Mouse (Mus musculus): ENCODE results near the gene Vps51.
A peak's percentile ranks its signal among the peaks of the same experiment; 100 is the strongest.

Gene Vps51

GRCm38 (mm10) chr19:6076564-6077393 is at the start of gene Vps51:
Vps51 (minus strand) TSS chr19:6077231.
- peak; percentile 99 for DNase-seq

- no peak for DNase-seq
These were observed 49.3 kb upstream of the Vps51 start for GRCm38 (mm10) chr19:6126289-6126688.

DNA sequence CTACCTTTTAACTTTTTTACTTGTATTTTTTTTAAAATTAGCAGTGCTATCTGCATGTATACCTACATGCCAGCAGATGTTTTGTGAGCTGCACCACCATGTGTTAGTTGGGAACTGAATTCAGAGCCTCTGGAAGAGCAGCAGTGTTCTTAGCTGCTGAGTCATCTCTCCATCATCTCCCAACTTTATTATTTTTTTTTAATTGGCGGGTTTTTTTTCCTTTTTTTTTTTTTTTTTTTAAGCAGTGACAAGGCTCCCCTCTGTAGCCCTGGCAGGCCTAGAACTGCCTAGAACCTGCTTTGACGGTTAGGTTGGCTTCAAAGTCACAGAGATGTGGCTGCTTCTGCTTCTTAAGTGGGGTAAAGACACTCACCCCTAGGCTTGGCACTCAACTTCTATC is 47.9 kb upstream of the Vps51 start:
- DNase-seq, result no peak

GRCm38 (mm10) chr19:6123330-6123729 is 46.3 kb upstream of the Vps51 start:
- no peak for DNase-seq

DNA sequence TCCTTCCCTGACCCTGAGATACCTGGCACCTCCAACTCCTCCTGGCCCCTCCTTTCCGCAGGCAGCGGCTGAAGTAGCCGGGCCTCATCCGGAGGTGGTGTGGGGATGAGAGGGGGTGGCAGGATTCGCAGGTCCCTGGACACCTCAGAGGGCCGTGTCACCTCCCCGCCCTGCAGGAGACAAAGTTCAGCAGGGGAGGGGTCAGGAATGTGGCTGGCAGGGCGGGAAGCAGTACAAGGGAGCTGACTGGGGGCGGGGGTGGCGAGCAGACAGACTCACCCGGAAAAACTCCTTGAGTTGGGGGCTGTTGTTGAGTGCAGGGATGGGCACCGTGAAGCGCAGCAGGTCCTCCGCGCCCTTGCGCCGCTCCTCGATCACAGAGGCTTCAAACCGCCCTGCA is 44.7 kb upstream of the Vps51 start:
- no peak for DNase-seq

GRCm38 (mm10) chr19:6118677-6119185 is 41.7 kb upstream of the Vps51 start:
- DNase-seq, result peak; percentile 93

DNA sequence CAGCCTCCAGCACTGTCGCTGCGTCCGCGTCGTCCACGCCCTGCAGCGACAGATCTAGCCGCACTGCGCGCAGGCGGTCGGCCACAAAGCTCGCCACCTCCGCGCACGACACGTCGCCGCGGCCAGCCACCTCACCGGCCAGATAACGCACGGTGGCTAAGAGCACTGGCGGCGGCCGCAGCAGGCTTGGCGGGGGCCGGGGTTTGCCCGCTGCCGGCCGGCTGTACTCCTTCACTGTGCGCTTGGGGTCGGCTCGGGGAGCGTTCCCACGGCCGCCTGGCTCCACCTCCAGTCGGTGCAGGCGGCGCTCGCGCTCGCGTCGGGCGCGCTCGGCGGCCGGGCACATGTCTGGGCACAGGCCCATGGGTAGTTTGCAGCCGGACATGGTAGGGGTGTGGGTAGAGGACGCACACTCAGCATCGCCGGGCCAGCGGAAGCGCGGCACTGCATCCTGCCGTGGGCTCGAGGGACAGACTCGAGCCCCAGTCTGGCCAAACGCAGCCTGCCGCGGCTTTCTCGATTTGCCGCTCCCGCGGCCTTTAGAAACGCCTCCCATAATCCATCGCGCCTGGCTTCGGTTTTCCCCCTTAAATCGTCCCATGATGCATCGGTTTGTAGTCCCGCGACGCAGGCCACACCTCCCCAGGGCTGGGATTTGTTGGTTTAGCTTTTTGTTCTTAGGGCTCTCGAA is 41.1 kb upstream of the Vps51 start, which contains the start of gene Sac3d1:
TSS of gene Sac3d1 (minus strand) at position 665 of the 691 bp plus-strand sequence.
- peak; percentile 99 for DNase-seq

GRCm38 (mm10) chr19:6117346-6117985 is 40.4 kb upstream of the Vps51 start:
- no peak for DNase-seq

GRCm38 (mm10) chr19:6116113-6116850 is 39.3 kb upstream of the Vps51 start:
- DNase-seq, result no peak

DNA sequence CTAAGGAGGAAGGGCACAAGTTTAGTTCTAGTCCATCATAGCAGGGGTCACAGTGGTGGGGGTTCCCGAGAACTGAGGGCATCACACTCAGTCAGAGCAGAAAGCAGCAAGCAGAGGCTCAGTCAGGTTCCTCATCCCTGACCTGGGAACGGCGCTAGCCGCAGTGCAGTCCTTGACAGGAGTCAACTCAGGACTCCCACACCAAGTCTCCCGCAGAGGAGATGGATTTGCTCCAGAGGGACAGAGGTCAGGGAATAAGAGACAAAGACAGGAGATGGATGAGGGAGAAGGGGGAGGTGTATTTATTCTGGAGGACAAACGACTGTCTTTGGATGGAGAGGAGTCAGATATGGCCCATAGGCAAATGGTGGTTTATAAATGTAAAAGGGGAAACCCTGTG is 36.1 kb upstream of the Vps51 start:
- DNase-seq, result no peak

- DNase-seq, result no peak
These were observed 28.6 kb upstream of the Vps51 start, which contains the start of gene Naaladl1 for GRCm38 (mm10) chr19:6105586-6105985. Naaladl1 (plus strand) TSS chr19:6105782.

DNA sequence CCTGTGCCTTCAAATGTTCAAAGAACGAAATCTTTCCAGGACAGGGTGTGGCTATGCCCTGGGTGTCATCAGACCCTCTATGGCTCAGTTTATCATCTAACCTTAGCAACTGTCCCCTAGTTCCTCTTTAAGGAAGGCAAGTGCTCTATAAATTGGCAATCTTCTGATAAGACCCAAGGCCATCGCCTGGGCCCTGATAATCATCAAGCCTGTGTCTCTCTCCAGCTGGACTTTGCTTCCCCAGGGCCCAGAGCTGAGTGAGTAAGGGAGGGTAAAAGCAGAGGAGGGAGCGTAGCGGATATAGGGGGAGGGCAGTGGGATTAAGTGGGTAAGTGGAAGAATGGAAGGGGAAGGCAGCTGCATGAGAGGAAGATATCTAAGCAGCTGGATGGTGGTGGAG is 27.4 kb upstream of the Vps51 start:
- no peak for DNase-seq

- no peak for DNase-seq
These were observed 25.3 kb upstream of the Vps51 start for GRCm38 (mm10) chr19:6102169-6102853.

DNA sequence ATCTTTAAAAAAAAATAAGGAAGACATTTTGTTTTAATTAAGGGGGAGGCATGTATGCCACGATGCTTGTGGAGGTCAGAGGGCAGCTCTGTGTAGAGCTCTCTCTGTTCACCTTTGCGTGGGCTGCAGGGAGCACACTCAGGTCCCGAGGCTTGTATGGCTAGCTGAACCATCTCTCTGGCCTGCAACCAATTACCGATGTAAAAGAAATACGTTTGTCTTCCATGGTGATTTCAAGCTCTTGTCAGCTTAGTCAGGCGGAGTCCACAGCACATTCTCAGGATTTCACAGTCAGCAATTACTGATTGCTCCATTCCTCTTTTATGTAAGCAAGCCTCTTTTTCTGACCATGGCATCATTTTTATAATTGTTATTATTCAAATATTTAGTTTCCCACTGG is 24.2 kb upstream of the Vps51 start:
- DNase-seq, result no peak

GRCm38 (mm10) chr19:6097847-6098246 is 20.8 kb upstream of the Vps51 start:
- no peak for DNase-seq

GRCm38 (mm10) chr19:6094119-6094518 is 17.1 kb upstream of the Vps51 start, which contains the start of gene AC131692.1:
AC131692.1 (plus strand) TSS chr19:6094419.
- no peak for DNase-seq

DNA sequence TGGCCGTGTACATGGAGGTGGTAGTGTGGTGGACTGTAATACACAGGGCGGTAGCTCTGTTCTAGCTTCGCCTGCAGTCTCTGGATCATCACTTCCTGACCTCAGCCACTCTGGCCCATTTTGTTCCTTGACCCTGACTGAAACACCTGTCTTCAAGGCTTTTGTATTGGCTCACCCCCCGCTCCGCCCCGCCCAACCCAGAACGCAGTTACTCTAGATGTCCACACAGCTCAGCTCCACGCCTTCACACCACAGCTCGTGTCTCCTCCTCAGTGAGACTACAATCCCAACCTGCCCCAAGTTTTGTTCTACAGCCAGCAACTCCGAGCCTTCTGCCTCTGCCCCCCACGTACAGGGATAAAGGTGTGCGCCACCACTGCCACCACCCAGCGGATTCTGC is 11.8 kb upstream of the Vps51 start:
- peak; percentile 81 for DNase-seq

- peak; percentile 95 for DNase-seq
These were observed 8.4 kb upstream of the Vps51 start for GRCm38 (mm10) chr19:6085417-6085879.

- peak; percentile 99 for DNase-seq
These were observed 7.6 kb upstream of the Vps51 start, which contains the start of the genes Zfpl1 and Cdca5 for GRCm38 (mm10) chr19:6084478-6085248. Zfpl1 (minus strand) TSS chr19:6084956. Cdca5 (plus strand) TSS chr19:6084983.

DNA sequence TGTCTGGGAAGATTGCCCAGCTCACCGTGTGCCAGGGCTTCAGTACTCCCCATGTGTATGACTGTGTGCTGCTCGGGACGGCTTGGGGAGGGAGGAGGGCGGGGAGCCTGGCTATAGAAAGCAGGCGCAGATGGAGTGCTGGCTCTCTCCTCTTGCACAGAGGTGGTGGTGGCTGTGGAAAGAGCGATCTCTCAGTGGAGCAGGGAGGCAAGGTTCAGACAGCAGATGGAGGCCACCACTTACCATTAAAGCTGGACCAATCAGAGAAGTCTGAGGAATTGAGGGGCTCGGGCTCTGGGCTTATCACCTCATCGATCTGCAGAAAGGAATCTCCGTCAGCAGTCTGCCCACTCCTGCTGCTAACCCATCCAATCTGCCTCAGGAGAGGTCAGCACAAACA is 5.1 kb upstream of the Vps51 start, which contains the start of gene Gm28374:
TSS of gene Gm28374 (minus strand) at position 101 of the 400 bp plus-strand sequence.
- peak; percentile 89 for DNase-seq

All from heart, adult 11 months (tissue).